Mouse (Mus musculus): Measurements from ENCODE around the gene Ube2t. TPM values are rescaled to one million over a fixed set of nuclear protein-coding genes. Genes with fewer than 3 reads are reported as not detected.

Ube2t gene
- 54.2 and 61.5 TPM in 2 replicates for polyA plus RNA-seq (2016; fragmentation: Nextera tagmentation; extraction: Ambion mirVana)

DNA sequence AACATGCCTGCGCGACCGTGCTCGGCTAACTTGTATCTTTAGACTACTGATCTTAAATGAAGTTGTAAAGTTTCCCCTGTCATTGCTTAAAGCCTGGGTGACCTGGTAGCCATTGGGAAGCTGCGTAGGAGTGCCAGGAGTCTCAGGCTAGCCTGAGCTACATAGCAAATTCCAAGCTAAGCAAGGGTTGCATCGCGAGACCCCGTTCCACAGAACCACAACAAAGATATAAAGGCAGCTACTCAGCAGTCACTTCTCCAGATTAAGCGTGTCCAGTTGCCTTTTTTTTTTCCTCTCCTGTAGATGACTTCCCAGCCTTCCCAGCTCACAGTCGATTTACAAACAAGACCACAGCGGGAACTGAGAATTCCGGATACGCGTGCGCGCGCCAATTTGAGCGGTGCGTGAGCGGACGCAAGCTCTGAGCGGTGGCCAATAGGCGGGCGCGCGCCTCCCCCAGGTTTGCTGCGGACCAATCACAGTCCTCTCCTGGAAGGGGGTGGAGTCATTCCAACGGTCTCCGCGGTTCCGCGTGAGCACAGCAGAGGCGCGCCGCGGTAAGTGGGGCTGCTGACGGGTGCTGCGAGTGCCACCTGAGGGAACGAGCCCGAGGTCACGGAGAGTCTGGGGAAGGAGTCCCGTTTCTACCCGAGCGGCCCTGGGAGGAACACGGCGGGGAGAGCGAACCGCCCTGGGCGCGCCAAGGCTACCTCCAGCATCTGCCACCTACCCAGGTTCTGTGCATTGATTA lies at the start of gene Ube2t:
Ube2t (plus strand) TSS at position 513 of the 751 bp plus-strand sequence.
- Histone ChIP-seq H3K9me3 (replicated peaks) (no peaks in the 10 kb centered on the region), H3K4me1 (peaks cover 24% of the 10 kb centered on the region), H3K36me3 (peaks cover 19% of the 10 kb centered on the region), H3K4me3 (peak within 1 kb of the TSS; percentile 77), H3K27ac (replicated peaks) (peak within 1 kb of the TSS; percentile 88), H3K27me3 (ENCODE audit: low read depth, poor library complexity, severe bottlenecking) (peaks cover 9% of the 10 kb centered on the region)
- peak; percentile 95 for DNase-seq (ENCODE audit: low spot score)
- 3% methylated on average over 50 of the region's 50 CpGs for WGBS

DNA sequence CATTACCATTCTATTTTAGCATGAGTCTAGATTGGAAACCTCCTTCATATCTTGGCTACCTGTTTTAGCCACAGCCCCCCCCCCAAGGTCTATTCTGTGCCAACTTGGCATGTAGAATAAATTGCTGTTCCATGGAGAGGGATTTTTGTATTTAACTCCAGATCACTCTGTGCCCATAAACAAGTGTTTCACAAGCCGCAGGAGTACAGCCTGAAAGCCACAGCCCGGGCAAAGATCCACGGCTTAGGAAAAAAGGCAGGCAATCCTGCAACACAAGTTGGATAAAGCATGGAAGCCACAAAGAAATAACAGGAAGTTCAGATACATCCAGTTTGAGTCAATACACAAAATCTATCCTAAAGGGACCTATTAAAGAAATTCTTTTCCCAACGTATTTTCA lies 48.8 kb upstream of the Ube2t start:
- no peak overlapping the region for H3K27ac ChIP-seq (replicated peaks)
- no peaks in the 10 kb centered on the region for H3K27me3 ChIP-seq (ENCODE audit: low read depth, poor library complexity, severe bottlenecking)
- 95% methylated on average over 4 of the region's 4 CpGs for WGBS
- no peak for DNase-seq (ENCODE audit: low spot score)
- peaks cover 7% of the 10 kb centered on the region for H3K4me1 ChIP-seq
- no peaks in the 10 kb centered on the region for H3K36me3 ChIP-seq
- no peak overlapping the region for H3K4me3 ChIP-seq
- H3K9me3 ChIP-seq (replicated peaks), result no peaks in the 10 kb centered on the region

- peaks cover 1% of the 10 kb centered on the region for H3K4me1 ChIP-seq
- 86% methylated on average over 4 of the region's 4 CpGs for WGBS
- H3K4me3 ChIP-seq, result no peak overlapping the region
- H3K36me3 ChIP-seq, result no peaks in the 10 kb centered on the region
- no peaks in the 10 kb centered on the region for H3K9me3 ChIP-seq (replicated peaks)
- no peak for DNase-seq (ENCODE audit: low spot score)
- H3K27me3 ChIP-seq (ENCODE audit: low read depth, poor library complexity, severe bottlenecking), result no peaks in the 10 kb centered on the region
- no peak overlapping the region for H3K27ac ChIP-seq (replicated peaks)
Measured at GRCm38 (mm10) chr1:134915421-134915820, 46.9 kb upstream of the Ube2t start.

- 93% methylated on average over 6 of the region's 6 CpGs for whole genome bisulfite sequencing
- no peak for DNase-seq (ENCODE audit: low spot score)
Measured at GRCm38 (mm10) chr1:134919010-134919409, 43.4 kb upstream of the Ube2t start.

DNA sequence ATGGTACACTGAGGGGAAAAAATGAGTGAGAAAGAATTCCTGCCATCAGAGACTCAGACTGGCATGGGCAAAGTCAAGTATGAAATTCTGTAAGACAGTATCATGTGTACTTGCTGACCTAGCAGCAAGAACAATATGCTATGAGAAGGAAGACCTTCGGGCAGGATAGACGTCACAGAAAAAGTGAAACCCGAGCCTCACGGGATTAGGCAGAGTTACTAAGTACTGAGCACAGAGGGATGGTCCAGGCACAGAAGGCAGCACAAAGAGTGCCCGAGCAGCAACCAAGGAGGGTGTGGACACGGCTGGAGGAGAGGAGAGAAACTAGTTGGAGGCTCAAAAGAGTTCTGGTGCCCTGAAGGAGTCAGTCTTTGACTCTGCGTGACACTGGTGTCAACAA lies 29.9 kb upstream of the Ube2t start:
- DNase-seq (ENCODE audit: low spot score), result no peak
- 37% methylated on average over 7 of the region's 7 CpGs for WGBS
- Histone ChIP-seq H3K4me1 (peaks cover 6% of the 10 kb centered on the region), H3K4me3 (no peak overlapping the region), H3K27ac (replicated peaks) (no peak overlapping the region), H3K27me3 (ENCODE audit: low read depth, poor library complexity, severe bottlenecking) (no peaks in the 10 kb centered on the region), H3K9me3 (replicated peaks) (no peaks in the 10 kb centered on the region), H3K36me3 (no peaks in the 10 kb centered on the region)

More at GRCm38 (mm10) chr1:134919010-134919409, 43.4 kb upstream of the Ube2t start:
- Histone ChIP-seq H3K9me3 (replicated peaks) (no peaks in the 10 kb centered on the region), H3K27ac (replicated peaks) (no peak overlapping the region), H3K4me1 (no peaks in the 10 kb centered on the region), H3K27me3 (ENCODE audit: low read depth, poor library complexity, severe bottlenecking) (no peaks in the 10 kb centered on the region), H3K36me3 (no peaks in the 10 kb centered on the region), H3K4me3 (no peak overlapping the region)

DNA sequence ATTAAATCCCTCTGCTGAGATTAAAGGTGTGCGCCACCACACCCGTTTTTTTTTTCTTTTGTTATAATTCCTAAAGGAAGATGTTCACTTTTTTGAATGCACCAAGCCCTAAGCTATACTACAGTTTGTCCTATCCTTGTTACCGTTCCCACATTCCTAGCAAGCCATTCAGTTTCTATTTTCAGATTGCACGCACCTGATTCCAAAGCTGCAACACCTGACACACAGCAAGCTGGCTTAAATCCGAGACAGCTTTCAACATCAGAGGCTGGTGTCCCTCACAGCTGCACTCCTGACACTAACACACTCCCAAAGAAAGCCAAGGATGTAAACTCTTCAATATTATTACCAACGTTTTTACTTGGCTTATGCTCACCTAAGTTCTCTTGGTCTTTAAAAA lies 26.0 kb upstream of the Ube2t start:
- DNase-seq (ENCODE audit: low spot score), result no peak

GRCm38 (mm10) chr1:134938233-134938632 lies 24.1 kb upstream of the Ube2t start:
- Histone ChIP-seq H3K4me3 (no peak overlapping the region), H3K27ac (replicated peaks) (no peak overlapping the region), H3K9me3 (replicated peaks) (no peaks in the 10 kb centered on the region), H3K27me3 (ENCODE audit: low read depth, poor library complexity, severe bottlenecking) (no peaks in the 10 kb centered on the region), H3K36me3 (no peaks in the 10 kb centered on the region), H3K4me1 (no peaks in the 10 kb centered on the region)
- DNase-seq (ENCODE audit: low spot score), result no peak
- 88% methylated on average over 1 of the region's 1 CpGs for WGBS

More for the DNA sequence above, 26.0 kb upstream of the Ube2t start:
- Histone ChIP-seq H3K27me3 (ENCODE audit: low read depth, poor library complexity, severe bottlenecking) (no peaks in the 10 kb centered on the region), H3K36me3 (no peaks in the 10 kb centered on the region), H3K9me3 (replicated peaks) (no peaks in the 10 kb centered on the region), H3K4me1 (peaks cover 6% of the 10 kb centered on the region), H3K27ac (replicated peaks) (no peak overlapping the region), H3K4me3 (no peak overlapping the region)
- WGBS, result 89% methylated on average over 6 of the region's 6 CpGs

- no peaks in the 10 kb centered on the region for H3K36me3 ChIP-seq
- H3K4me1 ChIP-seq, result no peaks in the 10 kb centered on the region
- H3K9me3 ChIP-seq (replicated peaks), result no peaks in the 10 kb centered on the region
- 83% methylated on average over 4 of the region's 4 CpGs for WGBS
- no peaks in the 10 kb centered on the region for H3K27me3 ChIP-seq (ENCODE audit: low read depth, poor library complexity, severe bottlenecking)
- DNase-seq (ENCODE audit: low spot score), result no peak
- H3K27ac ChIP-seq (replicated peaks), result no peak overlapping the region
- H3K4me3 ChIP-seq, result no peak overlapping the region
Measured at GRCm38 (mm10) chr1:134940863-134941262, 21.5 kb upstream of the Ube2t start.

GRCm38 (mm10) chr1:134942898-134943297 lies 19.5 kb upstream of the Ube2t start:
- Histone ChIP-seq H3K4me3 (no peak overlapping the region), H3K36me3 (peaks cover 2% of the 10 kb centered on the region; the same call in 1 of the 2 replicates), H3K27ac (replicated peaks) (no peak overlapping the region), H3K9me3 (replicated peaks) (no peaks in the 10 kb centered on the region), H3K4me1 (no peaks in the 10 kb centered on the region), H3K27me3 (ENCODE audit: low read depth, poor library complexity, severe bottlenecking) (no peaks in the 10 kb centered on the region)
- DNase-seq (ENCODE audit: low spot score), result no peak
- 84% methylated on average over 2 of the region's 2 CpGs for WGBS

- H3K27ac ChIP-seq (replicated peaks), result no peak overlapping the region
- H3K27me3 ChIP-seq (ENCODE audit: low read depth, poor library complexity, severe bottlenecking), result no peaks in the 10 kb centered on the region
- no peaks in the 10 kb centered on the region for H3K9me3 ChIP-seq (replicated peaks)
- DNase-seq (ENCODE audit: low spot score), result no peak
- peaks cover 6% of the 10 kb centered on the region; the same call in 1 of the 2 replicates for H3K36me3 ChIP-seq
- no peaks in the 10 kb centered on the region for H3K4me1 ChIP-seq
- no peak overlapping the region for H3K4me3 ChIP-seq
- 85% methylated on average over 7 of the region's 7 CpGs for WGBS
Measured at GRCm38 (mm10) chr1:134947590-134947989, 14.8 kb upstream of the Ube2t start.

DNA sequence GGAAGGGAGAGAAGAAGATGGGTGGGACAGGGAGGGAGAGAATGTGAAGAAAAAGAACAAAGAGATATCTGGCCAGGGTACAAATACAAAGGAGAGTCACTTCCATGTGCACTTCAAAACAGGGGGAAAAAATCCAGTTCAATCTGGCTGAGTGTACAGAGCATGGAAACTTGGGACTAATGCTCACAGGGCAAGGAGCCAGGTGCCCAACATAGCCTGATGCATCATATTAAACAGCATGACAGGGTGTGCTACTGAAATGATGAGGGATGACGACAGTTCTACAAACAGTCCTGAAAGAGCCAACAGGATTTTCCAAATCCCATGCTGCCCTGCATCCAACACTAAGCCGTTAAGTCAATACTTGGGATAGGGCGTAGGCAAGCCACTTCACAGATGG lies 12.4 kb upstream of the Ube2t start:
- Histone ChIP-seq H3K4me1 (peaks cover 14% of the 10 kb centered on the region), H3K4me3 (no peak overlapping the region), H3K9me3 (replicated peaks) (no peaks in the 10 kb centered on the region), H3K27me3 (ENCODE audit: low read depth, poor library complexity, severe bottlenecking) (no peaks in the 10 kb centered on the region), H3K36me3 (peaks cover 6% of the 10 kb centered on the region; the same call in 1 of the 2 replicates), H3K27ac (replicated peaks) (no peak overlapping the region)
- WGBS, result 89% methylated on average over 3 of the region's 3 CpGs
- DNase-seq (ENCODE audit: low spot score), result no peak

GRCm38 (mm10) chr1:134955050-134955636 lies 7.2 kb upstream of the Ube2t start:
- Histone ChIP-seq H3K4me1 (peaks cover 19% of the 10 kb centered on the region), H3K9me3 (replicated peaks) (no peaks in the 10 kb centered on the region), H3K36me3 (no peaks in the 10 kb centered on the region), H3K27me3 (ENCODE audit: low read depth, poor library complexity, severe bottlenecking) (no peaks in the 10 kb centered on the region), H3K27ac (replicated peaks) (peak overlapping the region; percentile 92), H3K4me3 (peak overlapping the region; percentile 84)
- no peak for DNase-seq (ENCODE audit: low spot score)
- 7% methylated on average over 16 of the region's 16 CpGs for WGBS

DNA sequence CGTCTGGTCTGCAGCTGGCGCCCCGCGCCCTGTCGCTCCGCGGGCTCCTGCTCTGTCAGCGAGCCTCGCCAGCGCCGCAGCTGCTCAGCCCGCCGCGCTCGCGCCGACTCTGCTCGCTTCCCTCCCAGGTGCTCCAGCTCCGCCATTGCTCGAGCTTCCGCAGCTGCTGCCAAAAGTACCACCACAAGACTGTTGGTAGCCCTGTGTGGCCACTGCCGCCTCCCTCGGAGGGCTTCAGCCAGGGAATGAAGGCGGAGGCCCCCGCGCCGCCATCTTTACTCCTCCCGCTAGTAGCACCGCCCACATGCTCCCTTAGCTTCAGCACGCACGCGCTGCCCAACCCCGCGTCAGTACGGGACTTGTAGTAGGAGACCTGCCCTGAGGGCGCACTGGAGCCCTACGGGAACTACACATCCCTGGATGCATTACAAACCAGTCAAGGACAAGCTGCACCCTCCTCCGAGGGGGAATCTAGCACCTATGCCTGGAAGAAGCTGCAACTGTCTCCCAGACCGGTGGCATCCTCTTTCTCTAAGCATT lies 6.7 kb upstream of the Ube2t start, which contains the start of gene Ppp1r12b:
Ppp1r12b (minus strand) TSS at position 306 of the 540 bp plus-strand sequence.
- Histone ChIP-seq H3K4me1 (peaks cover 19% of the 10 kb centered on the region), H3K27me3 (ENCODE audit: low read depth, poor library complexity, severe bottlenecking) (no peaks in the 10 kb centered on the region), H3K27ac (replicated peaks) (peak within 1 kb of the TSS; percentile 92), H3K36me3 (no peaks in the 10 kb centered on the region), H3K4me3 (peak within 1 kb of the TSS; percentile 84), H3K9me3 (replicated peaks) (no peaks in the 10 kb centered on the region)
- under 1% methylated on average over 39 of the region's 39 CpGs for WGBS
- peak; percentile 96 for DNase-seq (ENCODE audit: low spot score)

Data from midbrain, embryonic 10.5 days (tissue).